Mouse (Mus musculus) heart, embryonic 10.5 days (tissue): ENCODE results near the gene Rhbdd2. TPM values are rescaled to one million over a fixed set of nuclear protein-coding genes. Genes with fewer than 3 reads are reported as not detected.
A peak's percentile ranks its signal among the peaks of the same experiment; 100 is the strongest.

Experiments used
- DNase-seq: peaks from one replicate; pipeline ENCODE4 v3.0.0-alpha.2; 2017; ENCODE audit warnings: low spot score
- H3K27ac ChIP-seq: fragments of 300-500 bp; sonication (generic); 2 replicates; pipeline ENCODE4 v1.5.1; 2016; ENCODE audit warnings: mild to moderate bottlenecking
- H3K27me3 ChIP-seq: fragments of 300-500 bp; sonication (generic); 2 replicates; pipeline ENCODE4 v1.6.1; 2016; ENCODE audit warnings: mild to moderate bottlenecking; ENCODE audit not compliant: poor library complexity, insufficient read depth, severe bottlenecking
- H3K36me3 ChIP-seq: fragments of 300-500 bp; sonication (generic); 2 replicates; pipeline ENCODE4 v1.6.1; 2016; ENCODE audit warnings: mild to moderate bottlenecking, moderate library complexity
- H3K4me1 ChIP-seq: fragments of 300-500 bp; sonication (generic); 2 replicates; pipeline ENCODE4 v1.6.1; 2016; ENCODE audit warnings: mild to moderate bottlenecking
- H3K4me3 ChIP-seq: fragments of 300-500 bp; sonication (generic); 2 replicates; pipeline ENCODE4 v1.5.1; 2016; ENCODE audit warnings: mild to moderate bottlenecking, moderate library complexity
- H3K9me3 ChIP-seq: fragments of 300-500 bp; sonication (generic); 2 replicates; pipeline ENCODE4 v1.6.1; 2016; ENCODE audit warnings: mild to moderate bottlenecking, moderate library complexity
- WGBS: fragments of 180-500 bp; shearing (Covaris S2); methylation state at CpG from one replicate; pipeline ENCODE4 v1.1.7; 2016; 5-methylcytosine and 5-hydroxymethylcytosine counted together
- polyA plus RNA-seq: library from polyadenylated mRNA; unstranded; fragments of >200 nt; fragmentation: Nextera tagmentation; extraction: Ambion mirVana; gene quantifications from 2 replicates; pipeline ENCODE4 v1.2.1, GENCODE M21; 2016

Gene Rhbdd2
- polyA plus RNA-seq, 1 experiment from 2014 or later: 48.7 TPM

- no peak for DNase-seq
- no peak overlapping the region for H3K4me3 ChIP-seq
- no peaks in the 10 kb centered on the region for H3K36me3 ChIP-seq
- 56% methylated on average over 5 of the region's 5 CpGs for WGBS
- peaks cover 10% of the 10 kb centered on the region; the same call in 1 of the 2 replicates for H3K27me3 ChIP-seq
- H3K9me3 ChIP-seq: no peaks in the 10 kb centered on the region
- H3K27ac ChIP-seq: no peak overlapping the region
- peaks cover 21% of the 10 kb centered on the region for H3K4me1 ChIP-seq
Observed at GRCm38 (mm10) chr5:135672980-135673379, 40.6 kb downstream of the Rhbdd2 start.

- Histone ChIP-seq H3K4me3 (no peak overlapping the region), H3K27me3 (peaks cover 10% of the 10 kb centered on the region; the same call in 1 of the 2 replicates), H3K36me3 (no peaks in the 10 kb centered on the region), H3K9me3 (no peaks in the 10 kb centered on the region), H3K4me1 (peaks cover 21% of the 10 kb centered on the region), H3K27ac (no peak overlapping the region)
- DNase-seq: no peak
- WGBS: 38% methylated on average over 3 of the region's 3 CpGs
Observed at GRCm38 (mm10) chr5:135674349-135674775, 41.9 kb downstream of the Rhbdd2 start.

- H3K4me1 ChIP-seq: peaks cover 17% of the 10 kb centered on the region
- no peak for DNase-seq
- no peak overlapping the region for H3K27ac ChIP-seq
- H3K9me3 ChIP-seq: no peaks in the 10 kb centered on the region
- H3K4me3 ChIP-seq: peak overlapping the region; percentile 22; the same call in 1 of the 2 replicates
- H3K36me3 ChIP-seq: no peaks in the 10 kb centered on the region
- peaks cover 10% of the 10 kb centered on the region; the same call in 1 of the 2 replicates for H3K27me3 ChIP-seq
- WGBS: 1% methylated on average over 11 of the region's 11 CpGs
Observed at GRCm38 (mm10) chr5:135674821-135675220, 42.4 kb downstream of the Rhbdd2 start.

GRCm38 (mm10) chr5:135676696-135677095 is 44.3 kb downstream of the Rhbdd2 start:
- H3K9me3 ChIP-seq: no peaks in the 10 kb centered on the region
- H3K36me3 ChIP-seq: no peaks in the 10 kb centered on the region
- H3K4me1 ChIP-seq: peaks cover 10% of the 10 kb centered on the region
- no peak overlapping the region for H3K27ac ChIP-seq
- DNase-seq: no peak
- WGBS: 79% methylated on average over 3 of the region's 3 CpGs
- peaks cover 10% of the 10 kb centered on the region; the same call in 1 of the 2 replicates for H3K27me3 ChIP-seq
- H3K4me3 ChIP-seq: no peak overlapping the region

GRCm38 (mm10) chr5:135677251-135677650 is 44.8 kb downstream of the Rhbdd2 start:
- 64% methylated on average over 2 of the region's 2 CpGs for WGBS
- no peak for DNase-seq
- Histone ChIP-seq H3K4me3 (no peak overlapping the region), H3K4me1 (peaks cover 10% of the 10 kb centered on the region), H3K27me3 (peaks cover 10% of the 10 kb centered on the region; the same call in 1 of the 2 replicates), H3K27ac (no peak overlapping the region), H3K9me3 (no peaks in the 10 kb centered on the region), H3K36me3 (no peaks in the 10 kb centered on the region)

GRCm38 (mm10) chr5:135678481-135678880 is 46.1 kb downstream of the Rhbdd2 start:
- DNase-seq: no peak
- Histone ChIP-seq H3K4me1 (peaks cover 16% of the 10 kb centered on the region), H3K36me3 (no peaks in the 10 kb centered on the region), H3K4me3 (no peak overlapping the region), H3K27ac (no peak overlapping the region), H3K27me3 (peaks cover 10% of the 10 kb centered on the region; the same call in 1 of the 2 replicates), H3K9me3 (no peaks in the 10 kb centered on the region)
- WGBS: 87% methylated on average over 6 of the region's 6 CpGs

- 75% methylated on average over 6 of the region's 6 CpGs for whole genome bisulfite sequencing
- no peak for DNase-seq
- Histone ChIP-seq H3K27ac (no peak overlapping the region), H3K4me1 (0 out of 2 replicates have a peak, but pooled peaks cover 6% of the 10 kb centered on the region), H3K36me3 (no peaks in the 10 kb centered on the region), H3K4me3 (no peak overlapping the region), H3K9me3 (no peaks in the 10 kb centered on the region), H3K27me3 (peaks cover 2% of the 10 kb centered on the region; the same call in 1 of the 2 replicates)
Observed at GRCm38 (mm10) chr5:135680967-135681545, 48.6 kb downstream of the Rhbdd2 start.

- WGBS: 85% methylated on average over 5 of the region's 5 CpGs
- Histone ChIP-seq H3K36me3 (no peaks in the 10 kb centered on the region), H3K4me3 (no peak overlapping the region), H3K27me3 (no peaks in the 10 kb centered on the region), H3K27ac (no peak overlapping the region), H3K9me3 (no peaks in the 10 kb centered on the region), H3K4me1 (0 out of 2 replicates have a peak, but pooled peaks cover 6% of the 10 kb centered on the region)
- DNase-seq: no peak
Observed at GRCm38 (mm10) chr5:135682009-135682408, 49.6 kb downstream of the Rhbdd2 start.

- Histone ChIP-seq H3K27me3 (no peaks in the 10 kb centered on the region), H3K36me3 (no peaks in the 10 kb centered on the region), H3K4me3 (no peak overlapping the region), H3K4me1 (peaks cover 10% of the 10 kb centered on the region), H3K9me3 (no peaks in the 10 kb centered on the region), H3K27ac (no peak overlapping the region)
- DNase-seq: no peak
- WGBS: 76% methylated on average over 12 of the region's 12 CpGs
Observed at GRCm38 (mm10) chr5:135682942-135683570, 50.6 kb downstream of the Rhbdd2 start.

- Histone ChIP-seq H3K4me3 (peak overlapping the region; percentile 82), H3K27ac (peak overlapping the region; percentile 89; the same call in 1 of the 2 replicates)
- 87% methylated on average over 5 of the region's 5 CpGs for WGBS
Observed at GRCm38 (mm10) chr5:135690401-135690800, 58.0 kb downstream of the Rhbdd2 start.

GRCm38 (mm10) chr5:135691266-135691665 is 58.8 kb downstream of the Rhbdd2 start:
- 80% methylated on average over 4 of the region's 4 CpGs for WGBS
- no peaks in the 10 kb centered on the region for H3K9me3 ChIP-seq

More at GRCm38 (mm10) chr5:135690401-135690800, 58.0 kb downstream of the Rhbdd2 start:
- peaks cover 32% of the 10 kb centered on the region for H3K4me1 ChIP-seq
- H3K9me3 ChIP-seq: no peaks in the 10 kb centered on the region
- H3K36me3 ChIP-seq: peaks cover 4% of the 10 kb centered on the region; the same call in 1 of the 2 replicates
- no peaks in the 10 kb centered on the region for H3K27me3 ChIP-seq
- no peak for DNase-seq

GRCm38 (mm10) chr5:135693281-135693853 is 60.9 kb downstream of the Rhbdd2 start:
- Histone ChIP-seq H3K9me3 (no peaks in the 10 kb centered on the region), H3K36me3 (peaks cover 7% of the 10 kb centered on the region; the same call in 1 of the 2 replicates), H3K4me3 (no peak overlapping the region), H3K4me1 (peaks cover 27% of the 10 kb centered on the region), H3K27ac (no peak overlapping the region), H3K27me3 (no peaks in the 10 kb centered on the region)
- DNase-seq: no peak
- 96% methylated on average over 5 of the region's 5 CpGs for WGBS

More at GRCm38 (mm10) chr5:135691266-135691665, 58.8 kb downstream of the Rhbdd2 start:
- H3K27ac ChIP-seq: no peak overlapping the region
- H3K36me3 ChIP-seq: peaks cover 4% of the 10 kb centered on the region; the same call in 1 of the 2 replicates
- H3K27me3 ChIP-seq: no peaks in the 10 kb centered on the region
- H3K4me3 ChIP-seq: no peak overlapping the region
- no peak for DNase-seq
- H3K4me1 ChIP-seq: peaks cover 32% of the 10 kb centered on the region

GRCm38 (mm10) chr5:135695277-135695721 is 62.9 kb downstream of the Rhbdd2 start:
- no peak overlapping the region for H3K27ac ChIP-seq
- WGBS: 73% methylated on average over 7 of the region's 7 CpGs

More at GRCm38 (mm10) chr5:135695277-135695721, 62.9 kb downstream of the Rhbdd2 start:
- Histone ChIP-seq H3K36me3 (peaks cover 21% of the 10 kb centered on the region), H3K4me3 (no peak overlapping the region), H3K9me3 (no peaks in the 10 kb centered on the region), H3K27me3 (no peaks in the 10 kb centered on the region), H3K4me1 (peaks cover 18% of the 10 kb centered on the region)
- no peak for DNase-seq
